Mouse (Mus musculus): Measurements from ENCODE around the gene Ltbr. TPM values are rescaled to one million over a fixed set of nuclear protein-coding genes. Genes with fewer than 3 reads are reported as not detected.

Gene Ltbr
- total and polyA plus RNA-seq, 3 experiments: not detected

- H3K79me2 ChIP-seq (replicated peaks; ENCODE audit: control insufficient read depth, extremely low read depth, insufficient read depth, poor library complexity, severe bottlenecking): no peaks in the 10 kb centered on the region
- no peaks in the 10 kb centered on the region for H3K4me1 ChIP-seq (ENCODE audit: control insufficient read depth in 1 of 2, insufficient read depth in 2 of 2)
- H3K27me3 ChIP-seq (replicated peaks): peaks cover 98% of the 10 kb centered on the region
- dilution Hi-C loops (cut with MboI; ENCODE audit: extremely low pct_ligation_motif_present, extremely low pct_unique_long_range_greater_than_20kb, low sequenced_read_pairs): no loop called here
- H3K36me3 ChIP-seq (replicated peaks in 1 of 2; ENCODE audit: control insufficient read depth in 1 of 2, insufficient read depth in 1 of 2, low read length in 1 of 2): no peaks in the 10 kb centered on the region
- H3K27ac ChIP-seq (ENCODE audit: insufficient read depth, low read depth): no peak within 1 kb of the TSS
- no peak for DNase-seq (ENCODE audit: extremely low read depth)
- TF ChIP-seq MXI1 (IDR thresholded peaks at IDR 0.05; ENCODE audit: low read depth, low read length) (no peak), KAT2A (IDR thresholded peaks at IDR 0.05; ENCODE audit: insufficient replicate concordance, low read length) (no peak), ELF1 (IDR thresholded peaks at IDR 0.05; ENCODE audit: low read depth, low read length) (no peak), JUN (IDR thresholded peaks at IDR 0.05; ENCODE audit: insufficient read depth, low read depth, low read length) (no peak), MAFK (IDR thresholded peaks at IDR 0.05; ENCODE audit: insufficient replicate concordance, low read length) (no peak), SIN3A (IDR thresholded peaks at IDR 0.05; ENCODE audit: low read length) (no peak), USF2 (conservative IDR thresholded peaks at IDR 0.05; ENCODE audit: low read depth, low read length) (no peak), BHLHE40 (IDR thresholded peaks at IDR 0.05; ENCODE audit: low read depth, low read length) (no peak), RAD21 (IDR thresholded peaks at IDR 0.05; ENCODE audit: low read depth, low read length) (no peak), NRF1 (IDR thresholded peaks at IDR 0.05; ENCODE audit: low read depth, low read length) (no peak), TBP (conservative IDR thresholded peaks at IDR 0.05; ENCODE audit: low read depth, low read length) (no peak), ZMIZ1 (IDR thresholded peaks at IDR 0.05; ENCODE audit: low read depth, low read length) (no peak), ETS1 (conservative IDR thresholded peaks at IDR 0.05; ENCODE audit: low read depth, low read length) (no peak), ZC3H11A (IDR thresholded peaks at IDR 0.05; ENCODE audit: low read depth, low read length) (no peak), EP300 (IDR thresholded peaks at IDR 0.05; ENCODE audit: low read length) (no peak)
- no peak within 1 kb of the TSS for H3K4me2 ChIP-seq (ENCODE audit: insufficient read depth, low read depth, poor library complexity, severe bottlenecking)
- in situ Hi-C loops (cut with MboI; ENCODE audit: low pct_ligation_motif_present, low pct_unique_long_range_greater_than_20kb, low sequenced_read_pairs): no loop called here
- no peaks in the 10 kb centered on the region for H3K9me3 ChIP-seq (replicated peaks; ENCODE audit: low read length)
- peak within 1 kb of the TSS in 1 of 3 experiments; percentile 30 for H3K4me3 ChIP-seq (replicated peaks in 1 of 3; ENCODE audit: low read depth in 2 of 3, low read length in 2 of 3, poor library complexity in 1 of 3)
- H3K9ac ChIP-seq (ENCODE audit: insufficient read depth, low read depth): no peak within 1 kb of the TSS
Measured at GRCm38 (mm10) chr6:125320323-125320722, 6.6 kb upstream of the Ltbr start, which contains the start of gene Scnn1a. Gene Scnn1a, plus strand, starts transcription at chr6:125320659.

- DNase-seq (ENCODE audit: extremely low read depth): no peak
- no peak for TF ChIP-seq SMC3 (IDR thresholded peaks at IDR 0.05; ENCODE audit: low read depth, low read length)
- TF ChIP-seq E2F4 (IDR thresholded peaks at IDR 0.05; ENCODE audit: insufficient replicate concordance, low read depth, low read length): no peak
- no peak for TF ChIP-seq TBP (conservative IDR thresholded peaks at IDR 0.05; ENCODE audit: low read depth, low read length)
- no peak for TF ChIP-seq POLR2A (IDR thresholded peaks at IDR 0.05; ENCODE audit: low read depth, low read length)
- TF ChIP-seq MXI1 (IDR thresholded peaks at IDR 0.05; ENCODE audit: low read depth, low read length): no peak
- no peak for TF ChIP-seq ZKSCAN1 (IDR thresholded peaks at IDR 0.05; ENCODE audit: borderline replicate concordance, low read depth, low read length)
- no peak for TF ChIP-seq TCF12 (IDR thresholded peaks at IDR 0.05; ENCODE audit: low read depth, low read length)
- H3K4me2 ChIP-seq (ENCODE audit: insufficient read depth, low read depth, poor library complexity, severe bottlenecking): no peak overlapping the region
- H3K36me3 ChIP-seq (replicated peaks in 1 of 2; ENCODE audit: control insufficient read depth in 1 of 2, insufficient read depth in 1 of 2, low read length in 1 of 2): no peaks in the 10 kb centered on the region
- in situ Hi-C loops (cut with MboI; ENCODE audit: low pct_ligation_motif_present, low pct_unique_long_range_greater_than_20kb, low sequenced_read_pairs) (no loop called here), dilution Hi-C loops (cut with MboI; ENCODE audit: extremely low pct_ligation_motif_present, extremely low pct_unique_long_range_greater_than_20kb, low sequenced_read_pairs) (no loop called here)
- no peaks in the 10 kb centered on the region for H3K9me3 ChIP-seq (replicated peaks; ENCODE audit: low read length)
- no peaks in the 10 kb centered on the region for H3K79me2 ChIP-seq (replicated peaks; ENCODE audit: control insufficient read depth, extremely low read depth, insufficient read depth, poor library complexity, severe bottlenecking)
- H3K27ac ChIP-seq (ENCODE audit: insufficient read depth, low read depth): no peak overlapping the region
- H3K4me1 ChIP-seq (ENCODE audit: control insufficient read depth in 1 of 2, insufficient read depth in 2 of 2): no peaks in the 10 kb centered on the region
- H3K4me3 ChIP-seq (replicated peaks in 1 of 3; ENCODE audit: low read depth in 2 of 3, low read length in 2 of 3, poor library complexity in 1 of 3): no peak overlapping the region
- H3K9ac ChIP-seq (ENCODE audit: insufficient read depth, low read depth): no peak overlapping the region
- H3K27me3 ChIP-seq (replicated peaks): peaks cover 95% of the 10 kb centered on the region
Measured at GRCm38 (mm10) chr6:125319919-125320296, 6.2 kb upstream of the Ltbr start.

Data from CH12.LX (cell line).